ENCODE assay signal across 8 mouse cellular contexts in the genomic region with DNA sequence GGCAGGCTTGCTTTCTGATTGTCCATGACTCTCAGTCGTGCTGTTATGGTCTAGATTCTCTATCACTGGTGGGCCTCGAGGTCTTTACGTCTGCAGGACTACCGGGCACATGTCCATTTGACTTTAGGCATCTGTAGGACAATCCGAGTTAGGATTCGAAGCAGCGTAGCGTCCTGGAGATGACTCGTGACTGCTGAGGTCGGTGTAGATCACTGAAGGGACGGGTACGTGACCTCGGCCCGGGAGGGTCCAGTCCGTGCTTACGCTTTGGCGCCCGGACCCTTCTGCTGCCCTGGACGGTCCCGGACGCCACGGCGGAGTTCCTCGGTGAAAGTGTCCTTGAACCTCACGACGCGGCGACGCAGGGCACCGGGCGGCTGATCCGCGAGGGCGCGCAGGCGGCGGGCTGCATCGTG. TPM values are rescaled to one million over a fixed set of nuclear protein-coding genes. Genes with fewer than 3 reads are reported as not detected.
DNase-seq lines count a peak whose midpoint lies in the region; ATAC-seq and TF ChIP-seq lines count a peak whose summit lies in the region.

No protein-coding gene starts in this region.

- peak overlapping the region; percentile 80 for H3K4me2 ChIP-seq in kidney, embryonic 16.5 days (replicated peaks; ENCODE audit: low read depth, low read length)
- peak overlapping the region; percentile 60 for H3K4me2 ChIP-seq in forebrain, embryonic 11.5 days (ENCODE audit: low read depth, low read length, severe bottlenecking)
- H3K4me2 ChIP-seq in liver, embryonic 11.5 days: peak overlapping the region; percentile 92

- H3K27me3 ChIP-seq in kidney, embryonic 16.5 days (ENCODE audit: insufficient read depth, low read length): no peaks in the 10 kb centered on the region
- H3K27me3 ChIP-seq in Patski: no peaks in the 10 kb centered on the region
- H3K27me3 ChIP-seq in forebrain, embryonic 11.5 days (ENCODE audit: control insufficient read depth, insufficient read depth, low read length): no peaks in the 10 kb centered on the region
- no peaks in the 10 kb centered on the region for H3K27me3 ChIP-seq in liver, embryonic 11.5 days (replicated peaks; ENCODE audit: control insufficient read depth, insufficient read depth, low read length)

- peaks cover 20% of the 10 kb centered on the region for H3K4me1 ChIP-seq in kidney, embryonic 16.5 days (ENCODE audit: insufficient read depth, low read length)
- peaks cover 10% of the 10 kb centered on the region; the same call in 1 of the 2 replicates for H3K4me1 ChIP-seq in forebrain, embryonic 11.5 days (replicated peaks; ENCODE audit: control insufficient read depth, insufficient read depth, low read length)
- peaks cover 15% of the 10 kb centered on the region for H3K4me1 ChIP-seq in liver, embryonic 11.5 days (replicated peaks; ENCODE audit: control insufficient read depth, insufficient read depth, low read length)

- no peak for DNase-seq in kidney, postnatal 36 days
- DNase-seq in Patski (ENCODE audit: low read depth, low spot score): no peak
- no peak for DNase-seq in forebrain, embryonic 11.5 days (ENCODE audit: low spot score)
- no peak for DNase-seq in liver, embryonic 11.5 days (ENCODE audit: low spot score)
- DNase-seq in yolk sac, embryonic 10.5 days (ENCODE audit: low spot score): no peak
- DNase-seq in layer of hippocampus, postnatal 14 days (ENCODE audit: low spot score in 2 of 2): no peak
- DNase-seq in retina, embryonic 14.5 days (ENCODE audit: low spot score): no peak

- H3K36me3 ChIP-seq in kidney, embryonic 16.5 days (ENCODE audit: insufficient read depth, low read length): peaks cover 13% of the 10 kb centered on the region; the same call in 1 of the 2 replicates
- no peaks in the 10 kb centered on the region for H3K36me3 ChIP-seq in forebrain, embryonic 11.5 days (ENCODE audit: control insufficient read depth, insufficient read depth, low read length)
- H3K36me3 ChIP-seq in liver, embryonic 11.5 days (ENCODE audit: control insufficient read depth, insufficient read depth, low read length): 0 out of 2 replicates have a peak, but pooled peaks cover 11% of the 10 kb centered on the region

- no peak for TF ChIP-seq CTCF in Patski (IDR thresholded peaks at IDR 0.05)

- POLR2A ChIA-PET in Patski (lab: Charles Lee): interaction anchor here (1.5 kb wide), 1 partner anchor 55 kb away, joined by 5 read pairs; a partner anchor contains a TSS

- ATAC-seq in kidney, embryonic 16.5 days (ENCODE audit: low FRiP score, low TSS enrichment): peak; percentile 70
- peak; percentile 13 for ATAC-seq in Patski
- ATAC-seq in forebrain, embryonic 11.5 days (replicated peaks; ENCODE audit: low FRiP score): peak; percentile 75
- ATAC-seq in liver, embryonic 11.5 days (replicated peaks; ENCODE audit: low FRiP score): peak; percentile 68

- peak overlapping the region; percentile 81 for H3K4me3 ChIP-seq in kidney, embryonic 16.5 days (ENCODE audit: low read length)
- peak overlapping the region; percentile 94 for H3K4me3 ChIP-seq in forebrain, embryonic 11.5 days (ENCODE audit: low read depth, low read length)
- peak overlapping the region; percentile 84 for H3K4me3 ChIP-seq in liver, embryonic 11.5 days (ENCODE audit: low read depth, low read length)

- in situ Hi-C loops in Patski (cut with MboI; ENCODE audit: low pct_unique_long_range_greater_than_20kb): loop anchor here (5.0 kb wide), 1 partner anchor 54 kb away; a partner anchor contains a TSS

- peak overlapping the region; percentile 89 for H3K27ac ChIP-seq in kidney, embryonic 16.5 days (ENCODE audit: low read length)
- peak overlapping the region; percentile 54 for H3K27ac ChIP-seq in forebrain, embryonic 11.5 days (ENCODE audit: low read depth, low read length)
- peak overlapping the region; percentile 84 for H3K27ac ChIP-seq in liver, embryonic 11.5 days (ENCODE audit: low read depth, low read length)

- CTCF ChIA-PET in Patski (lab: Charles Lee): no interaction called here

- no peaks in the 10 kb centered on the region for H3K9me3 ChIP-seq in kidney, embryonic 16.5 days (ENCODE audit: low read length)
- no peaks in the 10 kb centered on the region for H3K9me3 ChIP-seq in forebrain, embryonic 11.5 days (ENCODE audit: control insufficient read depth, low read length)
- H3K9me3 ChIP-seq in liver, embryonic 11.5 days (ENCODE audit: control insufficient read depth, low read length): no peaks in the 10 kb centered on the region

- H3K9ac ChIP-seq in kidney, embryonic 16.5 days (replicated peaks; ENCODE audit: low read length): peak overlapping the region; percentile 89
- peak overlapping the region; percentile 91 for H3K9ac ChIP-seq in forebrain, embryonic 11.5 days (ENCODE audit: low read length)
- H3K9ac ChIP-seq in liver, embryonic 11.5 days (ENCODE audit: low read depth, low read length): peak overlapping the region; percentile 84

- WGBS in kidney, embryonic 16.5 days: under 1% methylated on average over 38 of the region's 38 CpGs
- WGBS in forebrain, embryonic 11.5 days: under 1% methylated on average over 38 of the region's 38 CpGs
- WGBS in liver, embryonic 11.5 days: under 1% methylated on average over 38 of the region's 38 CpGs

RNA-seq across cellular contexts. Expression of a gene that starts 0.4 kb away (rescaled TPM):
- 96.2 and 103 TPM in 2 replicates for polyA plus RNA-seq in kidney, embryonic 16.5 days (2015; fragmentation: Nextera tagmentation; extraction: Ambion mirVana)
- polyA plus RNA-seq in Patski (2021): 39.1 TPM
- polyA plus RNA-seq in forebrain, embryonic 11.5 days (2014; fragmentation: Nextera tagmentation; extraction: Ambion mirVana): 84.6 and 92.5 TPM in 2 replicates
- polyA plus RNA-seq in liver, embryonic 11.5 days (2014; fragmentation: Nextera tagmentation; extraction: Ambion mirVana): 86.1 and 93.7 TPM in 2 replicates
- 10 to 100 TPM; 49.5 to 50.8 TPM for total RNA-seq in layer of hippocampus, postnatal 14 days (2021)

RNA-seq across cellular contexts. Expression of a gene that starts 0.4 kb away (rescaled TPM):
- polyA plus RNA-seq in kidney, embryonic 16.5 days (2015; fragmentation: Nextera tagmentation; extraction: Ambion mirVana): 115 and 119 TPM in 2 replicates
- polyA plus RNA-seq in Patski (2021): 114 TPM
- 146 and 149 TPM in 2 replicates for polyA plus RNA-seq in forebrain, embryonic 11.5 days (2014; fragmentation: Nextera tagmentation; extraction: Ambion mirVana)
- polyA plus RNA-seq in liver, embryonic 11.5 days (2014; fragmentation: Nextera tagmentation; extraction: Ambion mirVana): 93.0 and 93.5 TPM in 2 replicates
- 10 to 100 TPM; 47.8 to 52.5 TPM for total RNA-seq in layer of hippocampus, postnatal 14 days (2021)

RNA-seq across cellular contexts. Expression of a gene that starts 14.3 kb away (rescaled TPM):
- polyA plus RNA-seq in kidney, embryonic 16.5 days (2015; fragmentation: Nextera tagmentation; extraction: Ambion mirVana): 1.0 and 1.4 TPM in 2 replicates
- 0.35 TPM for polyA plus RNA-seq in Patski (2021)
- polyA plus RNA-seq in forebrain, embryonic 11.5 days (2014; fragmentation: Nextera tagmentation; extraction: Ambion mirVana): 0.97 and 1.1 TPM in 2 replicates
- 0.38 and 0.75 TPM in 2 replicates for polyA plus RNA-seq in liver, embryonic 11.5 days (2014; fragmentation: Nextera tagmentation; extraction: Ambion mirVana)
- total RNA-seq in layer of hippocampus, postnatal 14 days (2021): 10 to 100 TPM; 10.5 to 13.1 TPM

RNA-seq across cellular contexts. Expression of a gene that starts 55.2 kb away (rescaled TPM):
- polyA plus RNA-seq in kidney, embryonic 16.5 days (2015; fragmentation: Nextera tagmentation; extraction: Ambion mirVana): 14.0 and 15.5 TPM in 2 replicates
- 41.3 TPM for polyA plus RNA-seq in Patski (2021)
- polyA plus RNA-seq in forebrain, embryonic 11.5 days (2014; fragmentation: Nextera tagmentation; extraction: Ambion mirVana): 13.6 and 15.2 TPM in 2 replicates
- polyA plus RNA-seq in liver, embryonic 11.5 days (2014; fragmentation: Nextera tagmentation; extraction: Ambion mirVana): 13.0 and 13.1 TPM in 2 replicates
- 10 to 100 TPM; 40.0 to 43.4 TPM for total RNA-seq in layer of hippocampus, postnatal 14 days (2021)

Comparison
In these comparisons a context has a peak if more than half of its experiments do, and no peak if none do; other contexts are left out.
1. ATAC-seq: peak in every context shown above with its lines; median percentile 75 in forebrain, embryonic 11.5 days; 70 in kidney, embryonic 16.5 days; 68 in liver, embryonic 11.5 days; 13 in Patski.